Mouse (Mus musculus): ENCODE data around the gene Cat.

DNA sequence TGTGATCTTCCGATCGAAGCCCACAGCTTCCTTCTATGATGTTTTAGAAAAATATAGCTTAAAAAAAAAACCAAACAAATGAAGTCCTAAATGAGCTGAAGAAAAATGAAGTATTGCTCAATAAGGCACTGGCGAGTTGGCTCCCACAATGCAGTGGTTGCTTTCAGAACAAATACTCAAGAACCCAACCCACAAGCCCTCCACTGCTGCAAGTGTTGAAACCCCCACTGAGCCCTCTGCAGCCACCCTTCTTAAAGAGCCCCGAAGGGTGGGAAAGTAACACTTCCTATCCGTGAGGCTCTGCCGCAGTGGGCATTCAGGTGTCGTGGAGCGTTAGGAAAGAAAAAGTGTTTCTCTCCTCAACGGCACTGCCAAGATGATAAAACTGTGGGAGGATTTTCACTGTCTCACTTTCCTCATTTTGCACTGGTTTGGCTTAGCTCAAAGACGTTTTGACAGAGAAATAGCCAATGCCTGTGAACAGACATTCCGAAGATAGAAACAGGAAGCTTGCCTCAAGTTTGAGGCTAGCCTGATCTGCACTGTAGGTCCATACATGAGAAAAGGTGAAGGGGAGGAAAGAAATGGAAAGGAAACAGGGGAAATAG, 59.4 kb downstream of the Cat start:
- TF ChIP-seq POLR2A (IDR thresholded peaks at IDR 0.05; ENCODE audit: insufficient read depth, low read depth, low read length), result no peak
- TF ChIP-seq CTCF (IDR thresholded peaks at IDR 0.05), result no peak
- no peak for TF ChIP-seq EP300 (IDR thresholded peaks at IDR 0.05; ENCODE audit: insufficient read depth, low read depth, low read length)

All from heart, adult 2 months (tissue).